Mouse (Mus musculus): ENCODE measurements around the gene Nktr. TPM values are rescaled to one million over a fixed set of nuclear protein-coding genes. Genes with fewer than 3 reads are reported as not detected.

Gene Nktr
- polyA plus RNA-seq, 1 experiment from 2014 or later, result 56.5 TPM

DNA sequence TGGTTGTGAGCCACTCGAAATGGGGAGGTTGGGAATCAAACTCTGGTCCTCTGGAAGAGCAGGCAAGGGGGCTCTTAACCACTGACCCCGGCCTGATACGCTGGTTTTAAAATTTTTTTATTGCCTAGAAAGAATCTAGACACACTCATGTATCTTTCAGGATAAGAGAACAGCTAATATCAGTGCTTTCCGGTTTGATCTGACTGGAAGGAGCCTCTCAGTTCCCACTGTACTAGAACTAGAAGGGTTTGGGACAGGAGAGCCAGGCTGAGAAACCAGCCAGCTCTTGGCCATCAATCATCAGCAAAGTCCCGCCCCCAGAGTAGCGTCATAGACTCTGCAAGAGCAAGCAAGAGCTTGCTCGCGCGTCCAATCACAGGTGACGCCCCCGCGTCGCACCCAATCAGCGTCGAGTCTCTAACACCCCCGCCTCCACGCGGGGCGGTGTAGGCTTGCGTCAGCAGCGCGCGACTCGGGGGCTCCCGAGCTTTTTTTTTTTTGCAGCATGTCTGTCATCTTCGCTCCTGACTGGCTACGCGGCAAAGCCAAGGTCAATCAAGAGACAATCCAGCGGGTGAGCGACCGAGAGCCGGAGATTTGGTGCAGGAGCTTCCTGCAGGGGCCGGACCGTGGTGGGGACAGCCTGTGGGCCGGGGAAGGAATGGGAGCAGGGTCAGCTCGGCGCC lies 8.9 kb upstream of the Nktr start, which contains the start of gene Ss18l2:
TSS of gene Ss18l2 (plus strand) at position 432 of the 686 bp plus-strand sequence.
- Histone ChIP-seq H3K4me2 (peak within 1 kb of the TSS; percentile 89), H3K9ac (peak within 1 kb of the TSS; percentile 91), H3K9me3 (no peaks in the 10 kb centered on the region), H3K36me3 (peaks cover 16% of the 10 kb centered on the region), H3K4me3 (peak within 1 kb of the TSS; percentile 79), H3K27me3 (no peaks in the 10 kb centered on the region; the same call in 1 of the 2 replicates), H3K4me1 (replicated peaks) (peaks cover 33% of the 10 kb centered on the region), H3K27ac (replicated peaks) (peak within 1 kb of the TSS; percentile 92)
- peak; percentile 99 for ATAC-seq (ENCODE audit: low read depth)
- 5% methylated on average over 37 of the region's 37 CpGs for WGBS

DNA sequence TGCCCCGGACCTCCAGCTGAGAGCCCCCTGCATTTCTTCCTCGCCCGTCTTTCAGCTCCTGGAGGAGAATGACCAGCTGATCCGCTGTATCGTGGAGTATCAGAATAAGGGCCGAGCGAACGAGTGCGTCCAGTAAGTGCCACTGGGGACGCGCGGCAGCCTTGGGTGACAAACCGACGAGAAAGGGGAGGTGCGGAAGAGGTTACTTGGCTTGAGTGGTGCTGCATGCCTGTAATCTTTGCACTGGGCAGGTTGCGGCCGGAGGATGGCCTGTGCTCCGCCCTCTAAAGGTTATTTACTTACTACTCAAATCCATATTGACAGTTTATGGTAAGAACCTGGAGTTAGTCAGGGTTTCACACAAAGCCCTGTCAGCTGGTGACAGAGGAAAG lies 8.4 kb upstream of the Nktr start:
- WGBS, result under 1% methylated on average over 18 of the region's 18 CpGs
- H3K4me3 ChIP-seq, result peak overlapping the region; percentile 79
- 0 out of 2 replicates have a peak, but pooled peaks have one; percentile 9 for ATAC-seq (ENCODE audit: low read depth)
- peak overlapping the region; percentile 91 for H3K9ac ChIP-seq
- no peaks in the 10 kb centered on the region; the same call in 1 of the 2 replicates for H3K27me3 ChIP-seq
- peak overlapping the region; percentile 89 for H3K4me2 ChIP-seq
- H3K9me3 ChIP-seq, result no peaks in the 10 kb centered on the region
- peaks cover 16% of the 10 kb centered on the region for H3K36me3 ChIP-seq
- peak overlapping the region; percentile 92 for H3K27ac ChIP-seq (replicated peaks)
- H3K4me1 ChIP-seq (replicated peaks), result peaks cover 28% of the 10 kb centered on the region

DNA sequence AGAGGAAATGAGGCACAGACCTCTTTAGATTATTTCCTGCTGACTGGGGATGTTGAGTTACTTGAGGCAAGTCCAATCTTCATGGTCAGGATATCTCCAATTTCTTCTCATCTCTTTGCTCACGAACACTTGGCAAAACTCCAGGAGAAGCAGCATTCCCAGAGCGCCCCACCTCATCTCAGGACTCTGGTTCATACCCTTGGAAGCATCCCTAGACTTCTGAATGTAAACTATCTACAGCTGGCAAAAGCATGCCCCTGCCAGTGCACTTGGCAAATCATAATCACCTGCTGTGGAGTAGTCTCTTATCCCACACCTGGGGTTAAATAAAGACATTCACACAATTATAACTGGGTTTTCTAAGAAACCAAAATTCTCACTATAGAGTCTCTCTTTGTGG lies 1.9 kb upstream of the Nktr start:
- Histone ChIP-seq H3K27ac (replicated peaks) (no peak overlapping the region), H3K36me3 (peaks cover 20% of the 10 kb centered on the region), H3K4me2 (no peak overlapping the region), H3K4me1 (replicated peaks) (peaks cover 29% of the 10 kb centered on the region), H3K4me3 (no peak overlapping the region), H3K9me3 (no peaks in the 10 kb centered on the region), H3K9ac (no peak overlapping the region), H3K27me3 (no peaks in the 10 kb centered on the region)
- 92% methylated on average over 2 of the region's 2 CpGs for WGBS
- no peak for ATAC-seq (ENCODE audit: low read depth)

DNA sequence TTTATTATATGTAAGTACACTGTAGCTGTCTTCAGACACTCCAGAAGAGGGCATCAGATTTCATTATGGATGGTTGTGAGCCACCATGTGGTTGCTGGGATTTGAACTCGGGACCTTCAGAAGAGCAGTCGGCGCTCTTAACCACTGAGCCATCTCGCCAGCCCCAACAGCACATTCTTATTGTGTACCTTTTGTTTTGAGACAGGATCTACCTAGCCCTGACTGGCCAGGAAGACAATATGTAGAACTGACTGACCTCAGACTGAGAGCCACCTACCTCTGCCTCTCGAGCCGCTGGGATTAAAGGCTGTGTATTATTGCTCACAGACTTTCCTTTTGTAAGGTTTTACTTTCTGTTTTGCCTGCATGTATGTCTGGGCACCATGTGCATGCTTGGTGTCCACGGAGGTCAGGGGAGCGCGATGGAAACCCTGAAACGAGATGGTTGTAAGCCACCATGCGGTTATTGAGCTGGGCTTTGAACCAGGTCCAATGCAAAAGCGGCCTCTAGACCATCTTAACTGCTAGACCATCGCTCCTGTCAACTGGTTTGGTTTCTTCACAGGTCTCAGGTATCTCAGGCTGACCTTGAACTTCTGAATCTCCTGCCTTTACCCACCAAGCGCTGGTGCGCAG lies 781 bp upstream of the Nktr start:
- ATAC-seq (ENCODE audit: low read depth), result peak; percentile 1; the same call in 1 of the 2 replicates
- WGBS, result 71% methylated on average over 15 of the region's 15 CpGs

DNA sequence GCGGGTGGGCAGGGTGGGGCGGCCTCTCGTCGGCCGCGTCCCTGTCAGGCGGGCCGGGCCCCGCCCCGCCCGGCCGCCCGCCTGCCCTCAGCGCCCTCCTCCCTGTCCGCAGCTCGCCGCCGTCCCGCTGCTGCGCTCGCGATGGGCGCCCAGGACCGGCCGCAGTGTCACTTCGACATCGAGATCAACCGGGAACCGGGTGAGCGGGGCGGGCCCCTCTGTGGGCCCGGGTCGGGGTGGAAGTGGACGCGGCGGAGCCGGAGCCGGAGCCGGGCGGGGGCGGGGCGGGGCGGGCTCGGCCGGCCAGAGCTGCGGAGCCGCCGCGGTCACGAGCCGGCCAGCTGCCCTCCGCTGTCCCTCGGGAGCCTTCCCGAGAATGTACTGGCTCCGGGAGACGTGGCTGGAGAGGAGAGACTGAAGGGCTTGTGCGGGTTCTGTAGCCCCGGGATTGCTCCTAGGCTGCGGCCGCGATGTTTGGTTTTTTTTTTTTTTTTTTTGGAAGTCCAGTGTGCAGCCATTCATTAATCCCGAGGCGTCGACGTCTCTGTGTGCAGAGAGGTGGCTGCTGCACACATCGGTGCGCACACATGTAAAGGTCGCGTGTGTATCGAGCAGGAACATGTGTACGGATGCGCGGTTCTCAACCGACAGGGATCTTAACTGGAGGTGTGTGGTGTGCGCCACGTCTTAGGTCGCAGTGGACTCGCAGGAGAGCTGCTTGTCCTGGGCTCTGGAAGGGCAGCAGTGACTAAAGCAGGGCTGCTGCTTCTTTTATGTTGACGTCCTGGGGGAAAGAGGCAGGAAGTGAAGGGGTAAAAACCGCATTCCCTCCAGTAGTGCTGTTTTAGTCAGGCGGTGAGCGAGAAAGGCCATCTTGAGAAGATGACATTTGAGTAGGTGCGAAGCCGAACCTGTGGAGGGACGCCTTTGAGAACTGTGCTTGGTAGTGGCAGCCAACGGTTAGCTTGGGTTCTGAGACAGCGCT lies 670 bp downstream of the Nktr start:
- Histone ChIP-seq H3K4me2 (peak overlapping the region; percentile 97), H3K9me3 (no peaks in the 10 kb centered on the region)
- 1% methylated on average over 62 of the region's 87 CpGs for WGBS

More for the DNA sequence above, 781 bp upstream of the Nktr start:
- H3K4me2 ChIP-seq, result peak overlapping the region; percentile 62
- no peaks in the 10 kb centered on the region for H3K9me3 ChIP-seq
- peaks cover 9% of the 10 kb centered on the region for H3K36me3 ChIP-seq
- no peaks in the 10 kb centered on the region for H3K27me3 ChIP-seq
- peak overlapping the region; percentile 93 for H3K4me3 ChIP-seq
- H3K27ac ChIP-seq (replicated peaks), result peak overlapping the region; percentile 97
- peak overlapping the region; percentile 79 for H3K9ac ChIP-seq
- peaks cover 23% of the 10 kb centered on the region for H3K4me1 ChIP-seq (replicated peaks)

DNA sequence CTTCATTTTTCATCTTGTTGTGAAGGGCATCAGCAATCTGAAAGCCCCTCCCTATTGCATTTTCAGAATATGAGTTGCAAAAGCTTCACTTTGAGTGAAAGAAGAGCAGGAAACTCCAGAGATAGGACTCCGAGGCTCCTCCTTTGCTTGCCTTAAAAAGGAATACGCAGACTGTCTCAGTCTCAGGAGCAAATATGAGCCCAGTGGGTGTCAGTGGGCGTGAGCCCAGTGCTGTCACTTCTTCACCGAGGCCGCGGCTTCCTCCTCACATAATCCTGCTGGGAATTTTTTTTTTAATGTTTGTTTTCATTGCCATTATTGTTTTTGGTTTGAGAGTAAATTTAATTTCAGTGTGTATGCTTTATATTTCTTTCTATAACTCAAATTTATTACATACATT lies 21.5 kb downstream of the Nktr start:
- no peak overlapping the region for H3K4me3 ChIP-seq
- H3K4me2 ChIP-seq, result no peak overlapping the region
- H3K4me1 ChIP-seq (replicated peaks), result no peaks in the 10 kb centered on the region
- no peak overlapping the region for H3K9ac ChIP-seq
- peaks cover 56% of the 10 kb centered on the region for H3K36me3 ChIP-seq
- H3K9me3 ChIP-seq, result no peaks in the 10 kb centered on the region
- H3K27ac ChIP-seq (replicated peaks), result no peak overlapping the region
- no peak for ATAC-seq (ENCODE audit: low read depth)
- WGBS, result 86% methylated on average over 6 of the region's 6 CpGs
- no peaks in the 10 kb centered on the region for H3K27me3 ChIP-seq

More for the DNA sequence above, 670 bp downstream of the Nktr start:
- H3K9ac ChIP-seq, result peak overlapping the region; percentile 97
- H3K4me3 ChIP-seq, result peak overlapping the region; percentile 93
- no peaks in the 10 kb centered on the region for H3K27me3 ChIP-seq
- H3K36me3 ChIP-seq, result peaks cover 5% of the 10 kb centered on the region
- ATAC-seq (ENCODE audit: low read depth), result peak; percentile 66
- H3K27ac ChIP-seq (replicated peaks), result peak overlapping the region; percentile 97
- peaks cover 23% of the 10 kb centered on the region for H3K4me1 ChIP-seq (replicated peaks)

DNA sequence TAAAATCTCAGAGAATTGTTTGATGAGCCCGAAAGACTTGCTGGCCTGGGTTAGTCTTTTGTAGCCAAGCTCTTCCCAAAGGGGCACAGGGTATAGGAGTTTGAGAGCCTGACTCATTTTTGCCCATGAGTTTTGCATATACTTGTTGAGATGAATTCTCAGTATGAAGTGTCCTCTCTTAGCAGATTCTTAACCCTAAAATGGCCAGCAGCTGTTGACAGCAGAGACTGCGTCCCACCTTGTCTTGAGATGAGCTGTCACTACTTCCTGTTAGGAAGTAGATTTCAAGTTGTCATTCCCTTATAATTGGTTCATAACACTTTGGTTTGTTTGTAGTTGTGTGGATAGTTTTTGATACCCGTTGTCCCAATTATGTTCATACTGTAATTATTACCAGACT lies 22.2 kb downstream of the Nktr start:
- Histone ChIP-seq H3K4me2 (no peak overlapping the region), H3K27me3 (no peaks in the 10 kb centered on the region), H3K36me3 (peaks cover 59% of the 10 kb centered on the region), H3K9ac (no peak overlapping the region), H3K27ac (replicated peaks) (no peak overlapping the region), H3K4me3 (no peak overlapping the region), H3K4me1 (replicated peaks) (no peaks in the 10 kb centered on the region), H3K9me3 (no peaks in the 10 kb centered on the region)
- no peak for ATAC-seq (ENCODE audit: low read depth)
- 95% methylated on average over 3 of the region's 3 CpGs for WGBS

DNA sequence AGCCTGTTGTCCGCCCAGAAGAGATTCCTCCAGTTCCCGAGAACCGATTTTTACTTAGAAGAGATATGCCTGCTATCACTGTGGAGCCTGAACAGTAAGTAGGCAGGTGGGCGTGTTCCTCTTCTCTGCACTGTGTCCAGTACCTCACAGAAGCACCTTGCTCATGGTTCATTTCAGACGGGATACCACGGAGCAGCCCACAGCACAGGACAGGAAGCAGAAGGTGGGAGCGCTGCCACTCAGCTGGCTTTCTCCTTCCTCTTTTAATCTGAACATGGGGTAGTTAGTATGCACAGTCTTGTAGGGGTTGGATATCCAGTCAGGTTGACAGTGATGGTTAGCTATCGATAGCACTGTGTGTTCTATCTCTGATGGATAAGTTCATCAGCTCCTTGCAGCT lies 25.1 kb downstream of the Nktr start:
- WGBS, result 94% methylated on average over 8 of the region's 8 CpGs
- Histone ChIP-seq H3K36me3 (peaks cover 82% of the 10 kb centered on the region), H3K4me3 (no peak overlapping the region), H3K4me1 (replicated peaks) (no peaks in the 10 kb centered on the region), H3K27me3 (no peaks in the 10 kb centered on the region), H3K9me3 (no peaks in the 10 kb centered on the region), H3K9ac (no peak overlapping the region), H3K27ac (replicated peaks) (no peak overlapping the region), H3K4me2 (no peak overlapping the region)
- no peak for ATAC-seq (ENCODE audit: low read depth)

DNA sequence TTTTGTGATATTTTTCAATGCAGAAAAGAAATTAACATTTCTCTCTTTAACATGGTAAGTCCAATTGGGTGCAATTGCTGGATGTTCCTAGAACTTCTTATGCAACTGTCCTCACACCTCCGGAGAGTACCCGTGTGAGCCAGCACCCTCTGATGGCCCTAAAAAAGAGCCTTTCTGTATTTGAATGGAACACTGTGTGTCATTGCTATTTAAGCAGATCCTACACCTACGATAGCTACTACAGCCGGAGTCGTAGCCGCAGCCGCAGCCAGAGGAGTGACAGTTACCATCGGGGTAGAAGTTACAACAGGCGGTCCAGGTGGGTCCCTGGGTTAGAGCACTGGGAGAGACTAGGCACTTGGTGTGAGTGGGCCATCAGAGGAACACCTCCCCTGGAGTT lies 33.8 kb downstream of the Nktr start:
- Histone ChIP-seq H3K4me2 (no peak overlapping the region), H3K9ac (no peak overlapping the region), H3K27me3 (no peaks in the 10 kb centered on the region), H3K27ac (replicated peaks) (no peak overlapping the region), H3K4me1 (replicated peaks) (peaks cover 4% of the 10 kb centered on the region), H3K4me3 (no peak overlapping the region), H3K9me3 (no peaks in the 10 kb centered on the region), H3K36me3 (peaks cover 87% of the 10 kb centered on the region)
- ATAC-seq (ENCODE audit: low read depth), result no peak
- WGBS, result 97% methylated on average over 9 of the region's 9 CpGs

DNA sequence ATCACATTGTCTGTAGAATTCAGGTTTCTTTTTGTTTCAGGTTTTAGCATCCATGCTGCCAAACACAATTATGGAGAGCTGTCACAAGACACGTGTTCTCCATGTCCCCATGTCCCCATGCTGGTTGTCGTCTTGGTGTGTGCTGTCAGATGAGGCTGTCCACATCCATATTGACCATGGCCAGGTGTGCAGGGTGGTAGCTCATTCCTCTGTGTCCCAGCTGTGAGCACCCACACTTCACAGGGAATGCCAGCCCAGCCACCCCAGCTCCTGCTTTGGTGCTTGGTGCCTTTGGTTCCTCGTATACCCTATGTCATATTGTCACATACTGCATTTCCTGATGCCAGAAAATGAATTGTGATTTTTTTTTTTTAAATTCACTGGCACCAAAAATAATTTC lies 35.7 kb downstream of the Nktr start:
- Histone ChIP-seq H3K27me3 (no peaks in the 10 kb centered on the region), H3K4me1 (replicated peaks) (peaks cover 19% of the 10 kb centered on the region), H3K4me3 (no peak overlapping the region), H3K36me3 (peaks cover 68% of the 10 kb centered on the region), H3K27ac (replicated peaks) (no peak overlapping the region), H3K9me3 (no peaks in the 10 kb centered on the region), H3K9ac (no peak overlapping the region), H3K4me2 (no peak overlapping the region)
- WGBS, result 91% methylated on average over 3 of the region's 3 CpGs
- no peak for ATAC-seq (ENCODE audit: low read depth)

DNA sequence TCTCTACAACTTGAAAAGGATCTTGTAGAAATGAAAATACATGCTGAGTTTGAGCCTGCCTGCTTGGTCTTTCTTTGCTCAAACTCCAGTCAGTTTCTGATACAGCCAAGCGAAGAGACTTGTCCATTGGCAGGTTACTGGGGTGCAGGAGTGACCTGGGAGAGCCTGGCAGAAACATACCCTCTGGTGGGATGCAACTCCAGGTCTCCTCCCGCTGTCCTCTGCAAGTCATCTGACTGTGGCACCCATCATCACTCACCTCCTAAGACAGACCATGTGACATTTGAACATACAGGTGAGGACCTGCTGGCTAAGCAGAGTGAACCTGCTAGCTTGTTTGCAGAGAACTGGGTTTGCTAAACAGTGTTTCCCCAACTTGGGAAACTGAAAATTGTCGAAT lies 37.8 kb downstream of the Nktr start:
- H3K9me3 ChIP-seq, result no peaks in the 10 kb centered on the region
- no peak overlapping the region for H3K4me3 ChIP-seq
- H3K27ac ChIP-seq (replicated peaks), result no peak overlapping the region
- H3K4me2 ChIP-seq, result no peak overlapping the region
- H3K9ac ChIP-seq, result no peak overlapping the region
- H3K4me1 ChIP-seq (replicated peaks), result peaks cover 34% of the 10 kb centered on the region
- no peaks in the 10 kb centered on the region for H3K27me3 ChIP-seq
- no peak for ATAC-seq (ENCODE audit: low read depth)
- 86% methylated on average over 3 of the region's 3 CpGs for WGBS
- peaks cover 47% of the 10 kb centered on the region for H3K36me3 ChIP-seq

Data from neural tube, embryonic 13.5 days (tissue).